Mouse (Mus musculus) gastrocnemius, postnatal 4 days (tissue): ENCODE measurements at regions not wholly inside any gene's neighbourhood (a gene's known extent, or its start where the extent isn't known, plus 50 kb on each side); places are given as distances from the start of the nearest gene placed in this dataset.

ENCODE experiments used
- DNase-seq, 2 experiments: peaks; one replicate each; pipeline ENCODE4 v3.0.0; 2021 to 2022; ENCODE audit warnings: low spot score in 2 of 2, mixed read lengths in 2 of 2

- DNase-seq, result no peak
Measured at GRCm38 (mm10) chr10:9296055-9296454, 379.0 kb downstream of the Samd5 start.

GRCm38 (mm10) chr10:9295269-9295668, 379.7 kb downstream of the Samd5 start:
- DNase-seq, result no peak

DNA sequence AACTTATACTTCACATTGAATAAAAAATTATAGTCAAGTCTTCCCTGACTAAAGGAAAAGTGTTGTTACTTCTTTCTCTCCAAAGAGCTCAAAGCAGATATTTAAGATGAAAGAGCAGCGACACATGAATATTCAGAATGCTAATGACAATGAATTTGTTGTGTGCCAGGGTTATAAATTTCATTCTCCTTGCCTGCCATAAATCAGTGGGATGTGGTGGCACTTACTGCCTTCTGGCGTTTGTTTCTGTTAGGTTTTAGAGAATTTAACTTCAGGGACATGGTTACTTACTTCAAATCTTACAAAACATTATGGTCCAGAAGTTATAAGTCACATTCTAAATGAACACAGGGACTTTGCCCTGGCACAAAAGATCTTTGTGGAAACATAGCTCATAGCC, 380.4 kb downstream of the Samd5 start:
- no peak for DNase-seq

GRCm38 (mm10) chr10:9291456-9292146, 383.4 kb downstream of the Samd5 start:
- DNase-seq, result no peak

DNA sequence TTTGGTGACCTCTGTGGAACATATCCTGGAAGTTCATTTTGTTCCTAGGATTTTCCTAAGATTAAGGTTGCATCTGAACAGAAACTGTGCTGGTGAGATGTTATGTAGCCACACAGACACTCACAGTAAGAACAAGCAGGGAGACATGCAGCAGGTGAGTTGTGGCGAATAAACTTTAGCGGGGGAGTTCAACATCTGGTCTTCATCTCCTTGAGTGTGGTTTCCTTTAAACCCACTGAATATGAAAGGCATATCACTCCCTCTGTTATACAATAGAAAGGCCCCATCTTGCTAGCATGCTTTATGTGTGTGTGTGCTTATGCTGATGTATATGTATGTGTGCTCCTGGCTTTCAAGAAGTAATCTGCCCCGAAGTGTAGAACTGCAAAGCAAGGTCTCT, 387.1 kb upstream of the Sash1 start:
- no peak for DNase-seq

GRCm38 (mm10) chr10:9272243-9272642, 386.4 kb upstream of the Sash1 start:
- DNase-seq, result no peak

- DNase-seq, result no peak
Measured at GRCm38 (mm10) chr10:9265528-9265927, 379.7 kb upstream of the Sash1 start.

DNA sequence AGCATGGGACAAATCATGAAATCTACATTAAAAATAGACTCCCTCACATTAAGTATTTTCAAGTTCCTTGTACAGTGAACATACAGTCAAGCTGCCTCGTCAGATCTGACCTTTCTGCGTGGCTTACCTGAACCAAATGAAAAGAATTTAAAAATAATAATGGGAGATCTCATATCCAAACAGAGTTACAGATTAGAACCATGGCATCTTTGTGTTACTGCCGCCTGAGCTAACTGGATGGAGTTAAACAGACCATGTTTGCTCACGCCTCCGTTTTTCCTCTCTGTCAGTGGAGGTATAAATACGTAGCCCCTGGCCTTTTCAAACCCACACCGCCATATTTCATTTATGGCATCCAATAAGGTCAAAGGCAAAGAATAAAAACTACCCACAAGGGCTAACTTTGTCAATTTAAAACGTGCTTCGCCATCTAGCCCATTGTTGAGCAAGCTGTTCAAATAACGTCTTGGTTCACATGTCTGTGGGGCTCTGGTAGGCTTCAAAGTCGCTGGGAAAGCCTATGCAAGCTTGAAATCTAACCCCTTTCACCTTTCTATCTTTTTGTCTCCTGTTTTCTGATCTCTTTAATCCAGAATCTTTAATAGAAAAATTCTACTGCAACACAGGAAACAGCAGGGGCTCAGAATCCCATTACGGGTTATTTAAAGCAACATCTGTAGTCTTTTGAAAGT, 378.6 kb upstream of the Sash1 start:
- no peak for DNase-seq

GRCm38 (mm10) chr10:9258705-9259104, 372.8 kb upstream of the Sash1 start:
- DNase-seq, result no peak

DNA sequence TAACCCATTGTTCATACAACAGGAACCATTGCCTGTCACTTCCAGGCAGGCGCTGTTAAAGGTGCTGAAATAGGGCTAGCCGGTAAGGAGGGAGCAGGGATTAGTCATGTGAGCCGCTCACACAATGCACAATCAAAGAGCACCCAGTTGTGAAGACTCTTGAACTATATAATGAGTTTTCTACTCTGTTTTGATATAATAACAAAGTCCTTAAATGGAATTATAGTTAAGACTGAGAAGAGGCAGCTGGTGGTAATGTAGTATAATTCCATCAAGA, 367.0 kb upstream of the Sash1 start:
- no peak for DNase-seq

DNA sequence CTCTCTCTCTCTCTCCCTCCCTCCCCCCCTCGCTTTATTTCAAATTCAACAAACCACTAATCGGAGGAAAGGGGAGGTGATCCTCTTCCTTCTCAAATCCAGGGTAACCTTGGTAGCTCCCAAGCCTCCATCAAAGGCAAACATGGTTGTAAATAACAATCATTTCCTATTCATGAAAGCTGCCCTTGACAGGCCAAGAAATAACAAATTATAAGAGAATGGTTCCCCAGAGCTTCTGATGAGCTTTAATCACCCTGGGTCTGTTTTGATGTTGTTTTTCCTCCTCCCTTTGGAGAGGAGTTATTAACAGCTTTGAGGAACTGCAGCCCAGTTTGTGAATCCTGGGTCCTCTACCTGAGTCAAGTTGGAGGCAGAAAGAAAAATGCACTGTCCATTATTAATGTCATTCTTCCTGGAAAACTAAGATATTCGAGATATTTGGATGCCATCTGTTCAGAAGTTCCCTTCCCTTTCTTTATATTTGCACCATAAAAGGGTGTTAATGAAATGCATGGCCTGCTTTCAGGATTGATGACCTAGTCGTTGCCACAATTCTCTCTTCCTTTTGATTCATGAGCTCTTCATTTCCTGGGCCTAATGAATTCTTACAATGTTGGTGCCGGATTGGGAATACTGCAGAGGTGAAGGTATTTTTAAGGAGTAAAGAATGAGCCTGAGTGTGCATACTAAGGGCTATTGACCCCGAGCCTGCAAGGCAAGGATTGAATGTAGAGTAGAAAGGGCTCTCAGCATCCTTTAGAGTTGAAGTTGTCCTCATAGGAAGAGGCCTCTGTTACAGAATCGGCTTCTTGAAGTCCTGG, 366.5 kb upstream of the Sash1 start:
- DNase-seq, result no peak

DNA sequence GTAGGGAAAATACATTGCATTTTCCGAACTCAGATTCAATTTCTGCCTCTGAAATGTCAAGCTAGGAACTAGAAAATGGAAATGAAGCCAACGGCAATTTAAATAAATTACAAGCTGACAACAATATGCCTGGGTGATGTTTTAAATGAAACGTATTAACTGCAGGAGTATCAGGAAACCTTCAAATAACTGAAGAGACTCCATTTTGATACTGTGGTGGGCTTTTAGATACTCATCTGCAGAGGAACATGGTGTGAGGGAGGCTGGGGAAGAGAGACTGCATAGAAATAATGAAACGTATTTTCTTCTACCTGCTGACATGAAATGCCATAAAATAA, 357.4 kb upstream of the Sash1 start:
- no peak for DNase-seq

DNA sequence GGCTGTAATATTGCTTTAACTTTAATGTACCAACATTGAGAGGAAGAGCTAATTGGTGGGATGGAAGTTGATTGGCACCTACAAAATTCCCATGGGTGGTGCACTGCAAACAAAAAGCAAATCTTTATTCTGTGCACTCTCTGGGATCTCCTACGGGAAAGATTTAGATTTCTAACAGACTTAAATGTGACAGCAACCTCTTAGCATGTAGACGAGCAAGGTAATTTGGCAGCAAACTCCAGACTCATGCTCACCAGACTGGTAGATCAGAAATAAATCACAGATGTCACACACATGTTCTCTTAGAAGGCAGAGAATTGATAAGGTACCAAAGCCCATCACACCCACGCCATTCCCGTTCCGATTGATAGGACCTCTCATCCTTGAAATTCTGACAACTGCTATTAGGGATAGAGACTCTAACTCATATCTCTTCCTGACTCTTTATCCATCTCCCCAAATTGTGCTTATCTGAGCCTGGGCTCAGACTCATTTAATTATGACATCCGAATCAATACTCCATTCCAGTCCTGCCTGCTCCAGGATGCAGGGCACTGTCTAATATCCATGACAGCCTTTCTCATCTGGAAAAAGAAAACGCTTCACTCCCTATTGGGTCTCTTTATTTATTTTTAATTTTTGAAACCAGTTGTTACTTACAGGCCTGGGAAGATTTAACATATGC, 356.9 kb upstream of the Sash1 start:
- no peak for DNase-seq

- no peak for DNase-seq
Measured at GRCm38 (mm10) chr10:9239956-9240355, 354.1 kb upstream of the Sash1 start.

- no peak for DNase-seq
Measured at GRCm38 (mm10) chr10:9231751-9232150, 345.9 kb upstream of the Sash1 start.

GRCm38 (mm10) chr10:9229116-9229515, 343.2 kb upstream of the Sash1 start:
- DNase-seq, result no peak

DNA sequence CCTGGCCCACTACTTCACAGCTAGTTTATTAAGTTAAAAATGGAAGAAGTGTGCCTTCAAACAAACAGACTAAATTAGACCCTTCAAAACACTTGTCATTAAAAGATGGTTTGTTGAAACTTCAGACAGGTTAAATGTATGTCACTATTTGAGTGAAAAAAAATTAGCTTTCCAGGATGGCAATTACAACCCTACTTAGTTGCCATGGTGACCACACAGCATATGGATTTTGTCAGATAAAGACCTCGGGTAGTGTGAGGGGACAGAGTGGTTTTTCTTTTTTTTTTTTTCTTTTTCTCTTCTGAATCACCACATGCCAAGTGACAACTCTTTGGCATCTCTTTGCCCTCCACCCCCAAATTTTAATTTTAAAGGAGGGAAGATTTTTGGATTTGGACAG, 341.5 kb upstream of the Sash1 start:
- no peak for DNase-seq

GRCm38 (mm10) chr10:9210646-9211045, 324.8 kb upstream of the Sash1 start:
- DNase-seq, result no peak

GRCm38 (mm10) chr10:9204096-9204495, 318.2 kb upstream of the Sash1 start:
- no peak for DNase-seq

GRCm38 (mm10) chr10:9203323-9203722, 317.5 kb upstream of the Sash1 start:
- no peak for DNase-seq

- no peak for DNase-seq
Measured at GRCm38 (mm10) chr10:9202922-9203321, 317.1 kb upstream of the Sash1 start.

DNA sequence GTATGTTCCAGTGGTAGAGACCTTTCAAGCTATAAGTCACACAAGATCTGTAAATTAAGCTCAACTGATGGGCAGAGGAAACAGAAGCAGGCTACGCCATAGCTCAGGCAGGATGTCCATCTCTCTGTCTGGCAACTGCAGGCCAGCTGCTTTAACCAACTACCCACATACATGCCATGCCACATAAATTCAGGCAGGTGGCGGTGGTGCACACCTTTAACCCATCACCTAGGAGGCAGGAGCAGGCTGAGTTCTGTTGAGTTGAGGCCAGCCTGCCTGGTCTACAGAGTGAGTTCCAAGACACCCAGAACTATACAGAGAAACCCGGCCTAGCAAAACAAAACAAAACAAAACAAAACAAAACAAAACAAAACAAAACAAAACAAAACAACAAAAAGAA, 289.1 kb upstream of the Sash1 start:
- no peak for DNase-seq
